Mouse (Mus musculus) liver, embryonic 14.5 days (tissue): ENCODE measurements at regions not wholly inside any gene's neighbourhood (a gene's known extent, or its start where the extent isn't known, plus 50 kb on each side); places are given as distances from the start of the nearest gene placed in this dataset.

Experiments
- CTCF ChIP-seq: IDR thresholded peaks from 2 replicates; pipeline ENCODE4 v1.5.1; 2016; ENCODE audit warnings: antibody characterized with exemption, low read depth, control low read depth
- EP300 ChIP-seq: IDR thresholded peaks from 2 replicates; pipeline ENCODE4 v1.6.1; 2016; ENCODE audit warnings: antibody characterized with exemption, low read depth

DNA sequence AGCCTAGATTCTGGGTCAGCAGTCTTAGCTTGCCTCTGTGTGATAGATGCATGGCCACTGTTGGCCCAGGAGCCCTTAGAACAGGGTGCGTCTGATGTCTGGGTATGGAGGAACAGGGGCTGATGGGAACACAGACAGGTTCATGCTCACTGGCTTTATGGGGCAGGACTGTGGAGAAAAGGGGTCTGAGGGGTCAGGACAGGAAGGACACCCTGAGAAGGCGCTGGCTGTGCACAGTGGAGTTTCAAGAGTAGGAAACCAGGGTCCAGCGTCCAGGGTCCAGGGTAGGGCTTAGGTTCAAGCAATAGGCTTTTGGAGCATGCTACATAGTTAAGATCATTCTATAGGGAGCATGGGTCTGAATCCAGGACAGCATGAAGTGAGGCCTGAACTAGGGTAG is 54.6 kb upstream of the Odc1 start:
- TF ChIP-seq EP300 (no peak), CTCF (no peak)
